ENCODE assay signal across 8 mouse cellular contexts in the genomic region with DNA sequence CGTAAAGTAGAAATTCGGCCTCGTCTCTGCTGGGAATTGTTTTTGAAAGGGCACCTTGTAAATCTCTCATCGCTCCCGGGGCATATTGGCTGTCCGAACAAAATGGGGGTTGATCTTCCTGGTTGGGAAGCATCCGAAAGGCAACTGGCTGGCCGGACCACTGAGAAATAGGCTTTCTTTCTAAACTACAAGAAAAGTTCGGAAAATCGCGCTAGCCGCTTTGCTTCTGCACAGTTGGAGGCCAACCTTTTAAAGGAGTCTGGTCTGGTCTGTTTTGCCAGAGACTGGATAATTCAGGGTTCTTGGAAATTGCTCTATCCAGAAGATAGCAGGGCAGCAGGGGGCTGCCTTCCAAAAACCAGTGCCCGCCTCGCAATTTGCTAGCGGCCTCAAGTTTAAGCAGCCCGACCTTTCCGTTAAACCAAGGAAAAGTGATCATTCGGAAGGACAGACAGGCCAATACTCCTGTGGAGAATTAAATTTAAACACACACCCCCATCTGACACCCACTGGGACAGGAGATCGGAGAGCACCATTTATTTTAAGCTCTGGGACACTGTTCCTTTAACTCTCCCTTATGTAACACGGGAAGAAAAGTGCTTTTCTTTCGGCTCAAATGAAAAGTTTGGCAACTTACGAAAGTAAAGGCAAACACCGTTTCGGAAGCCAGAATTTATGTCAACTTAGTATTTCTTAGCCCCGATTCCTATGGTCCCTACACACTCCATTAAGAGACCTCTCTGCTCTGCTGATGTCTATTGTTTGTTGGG. TPM values are rescaled to one million over a fixed set of nuclear protein-coding genes. Genes with fewer than 3 reads are reported as not detected.
DNase-seq lines count a peak whose midpoint lies in the region; ATAC-seq and TF ChIP-seq lines count a peak whose summit lies in the region.

No protein-coding gene starts in this region.

- H3K9ac ChIP-seq in lung, embryonic 14.5 days: peak overlapping the region; percentile 87
- no peak overlapping the region for H3K9ac ChIP-seq in forebrain, embryonic 11.5 days (ENCODE audit: low read length)
- peak overlapping the region; percentile 75 for H3K9ac ChIP-seq in hindbrain, embryonic 16.5 days (ENCODE audit: low read depth, low read length)
- H3K9ac ChIP-seq in stomach, embryonic 14.5 days (replicated peaks; ENCODE audit: low read depth, low read length): no peak overlapping the region

- WGBS in lung, embryonic 14.5 days: 1% methylated on average over 25 of the region's 25 CpGs
- WGBS in forebrain, embryonic 11.5 days: under 1% methylated on average over 25 of the region's 25 CpGs
- 1% methylated on average over 25 of the region's 25 CpGs for WGBS in hindbrain, embryonic 16.5 days
- 2% methylated on average over 25 of the region's 25 CpGs for WGBS in stomach, embryonic 14.5 days

- no peak for ATAC-seq in lung, embryonic 14.5 days (ENCODE audit: insufficient read depth)
- no peak for ATAC-seq in forebrain, embryonic 11.5 days (replicated peaks; ENCODE audit: low FRiP score)
- ATAC-seq in hindbrain, embryonic 16.5 days: no peak
- ATAC-seq in stomach, embryonic 14.5 days (ENCODE audit: insufficient number of reproducible peaks, insufficient read depth, low FRiP score, low read depth): no peak

- no peaks in the 10 kb centered on the region for H3K4me1 ChIP-seq in lung, embryonic 14.5 days (ENCODE audit: insufficient read depth)
- peaks cover 13% of the 10 kb centered on the region for H3K4me1 ChIP-seq in forebrain, embryonic 11.5 days (replicated peaks; ENCODE audit: control insufficient read depth, insufficient read depth, low read length)
- H3K4me1 ChIP-seq in hindbrain, embryonic 16.5 days (ENCODE audit: control insufficient read depth, insufficient read depth, low read depth, low read length): peaks cover 12% of the 10 kb centered on the region
- H3K4me1 ChIP-seq in stomach, embryonic 14.5 days (ENCODE audit: control insufficient read depth, insufficient read depth, low read length): peaks cover 6% of the 10 kb centered on the region; the same call in 1 of the 2 replicates

- TF ChIP-seq CTCF in lung, embryonic 14.5 days (IDR thresholded peaks at IDR 0.05; ENCODE audit: low read depth): no peak

- DNase-seq in lung, embryonic 14.5 days: peak; percentile 49
- DNase-seq in lung, postnatal 14 days: no peak
- no peak for DNase-seq in forebrain, embryonic 11.5 days (ENCODE audit: low spot score)
- no peak for DNase-seq in ovary, adult 18-20 months (ENCODE audit: low spot score)
- DNase-seq in frontal cortex, postnatal 25 days (ENCODE audit: low spot score in 2 of 2): no peak
- no peak for DNase-seq in cerebellum, adult 18-20 months

- no peaks in the 10 kb centered on the region for H3K9me3 ChIP-seq in lung, embryonic 14.5 days (ENCODE audit: low read depth, low read length)
- H3K9me3 ChIP-seq in forebrain, embryonic 11.5 days (ENCODE audit: control insufficient read depth, low read length): no peaks in the 10 kb centered on the region
- H3K9me3 ChIP-seq in hindbrain, embryonic 16.5 days (ENCODE audit: control insufficient read depth, low read length): no peaks in the 10 kb centered on the region
- no peaks in the 10 kb centered on the region for H3K9me3 ChIP-seq in stomach, embryonic 14.5 days (ENCODE audit: control insufficient read depth, low read depth, low read length)

- peaks cover 15% of the 10 kb centered on the region; the same call in 1 of the 2 replicates for H3K36me3 ChIP-seq in lung, embryonic 14.5 days (ENCODE audit: insufficient read depth)
- H3K36me3 ChIP-seq in forebrain, embryonic 11.5 days (ENCODE audit: control insufficient read depth, insufficient read depth, low read length): no peaks in the 10 kb centered on the region
- no peaks in the 10 kb centered on the region for H3K36me3 ChIP-seq in hindbrain, embryonic 16.5 days (ENCODE audit: control insufficient read depth, insufficient read depth, low read length)
- no peaks in the 10 kb centered on the region for H3K36me3 ChIP-seq in stomach, embryonic 14.5 days (ENCODE audit: control insufficient read depth, insufficient read depth, low read length)

- peak overlapping the region; percentile 91 for H3K27ac ChIP-seq in lung, embryonic 14.5 days (ENCODE audit: low read depth)
- H3K27ac ChIP-seq in forebrain, embryonic 11.5 days (ENCODE audit: low read depth, low read length): no peak overlapping the region
- H3K27ac ChIP-seq in hindbrain, embryonic 16.5 days (ENCODE audit: low read depth, low read length): peak overlapping the region; percentile 40; the same call in 1 of the 2 replicates
- H3K27ac ChIP-seq in stomach, embryonic 14.5 days (ENCODE audit: low read length): no peak overlapping the region

- H3K27me3 ChIP-seq in lung, embryonic 14.5 days (ENCODE audit: insufficient read depth, low read length): peaks cover 95% of the 10 kb centered on the region
- H3K27me3 ChIP-seq in forebrain, embryonic 11.5 days (ENCODE audit: control insufficient read depth, insufficient read depth, low read length): peaks cover 90% of the 10 kb centered on the region
- H3K27me3 ChIP-seq in hindbrain, embryonic 16.5 days (replicated peaks; ENCODE audit: control insufficient read depth, insufficient read depth, low read length): peaks cover 19% of the 10 kb centered on the region
- H3K27me3 ChIP-seq in stomach, embryonic 14.5 days (ENCODE audit: control insufficient read depth, insufficient read depth, low read length): peaks cover 68% of the 10 kb centered on the region

- peak overlapping the region; percentile 59 for H3K4me3 ChIP-seq in lung, embryonic 14.5 days (ENCODE audit: low read depth, low read length)
- H3K4me3 ChIP-seq in forebrain, embryonic 11.5 days (ENCODE audit: low read depth, low read length): peak overlapping the region; percentile 41
- H3K4me3 ChIP-seq in hindbrain, embryonic 16.5 days (ENCODE audit: low read length): peak overlapping the region; percentile 56
- H3K4me3 ChIP-seq in stomach, embryonic 14.5 days (ENCODE audit: low read depth, low read length): peak overlapping the region; percentile 36; the same call in 1 of the 2 replicates

- peak overlapping the region; percentile 62 for H3K4me2 ChIP-seq in lung, embryonic 14.5 days
- 0 out of 2 replicates have a peak overlapping the region, but pooled peaks have one; percentile 78 for H3K4me2 ChIP-seq in forebrain, embryonic 11.5 days (ENCODE audit: low read depth, low read length, severe bottlenecking)
- peak overlapping the region; percentile 68 for H3K4me2 ChIP-seq in hindbrain, embryonic 16.5 days (ENCODE audit: low read length)
- no peak overlapping the region for H3K4me2 ChIP-seq in stomach, embryonic 14.5 days (replicated peaks; ENCODE audit: low read depth, low read length)

RNA-seq across cellular contexts. Expression of a gene that starts 1.4 kb away (rescaled TPM):
- polyA plus RNA-seq in lung, embryonic 14.5 days (2014; fragmentation: Nextera tagmentation; extraction: Ambion mirVana): 8.7 and 10.0 TPM in 2 replicates
- polyA plus RNA-seq in forebrain, embryonic 11.5 days (2014; fragmentation: Nextera tagmentation; extraction: Ambion mirVana): 0.45 and 0.68 TPM in 2 replicates
- polyA plus RNA-seq in hindbrain, embryonic 16.5 days (2015; fragmentation: Nextera tagmentation; extraction: Ambion mirVana): 4.1 and 5.7 TPM in 2 replicates
- 0.10 TPM in 1 of 2 replicates, not detected in the other for polyA plus RNA-seq in stomach, embryonic 14.5 days (2014; fragmentation: Nextera tagmentation; extraction: Ambion mirVana)

Comparison
In these comparisons a context has a peak if more than half of its experiments do, and no peak if none do; other contexts are left out.
1. H3K27ac ChIP-seq: peak in lung, embryonic 14.5 days (single experiment) and hindbrain, embryonic 16.5 days (single experiment); none in forebrain, embryonic 11.5 days (single experiment) and stomach, embryonic 14.5 days (single experiment).
2. H3K9ac ChIP-seq: peak in lung, embryonic 14.5 days (single experiment) and hindbrain, embryonic 16.5 days (single experiment); none in forebrain, embryonic 11.5 days (single experiment) and stomach, embryonic 14.5 days (single experiment).
3. Peak in every context shown above with its lines, with median percentiles within 50 percentile points of each other: H3K4me3 ChIP-seq.